Mouse (Mus musculus) stomach, adult 2 months (tissue): ENCODE data around the gene Glra2. TPM values are rescaled to one million over a fixed set of nuclear protein-coding genes. Genes with fewer than 3 reads are reported as not detected.

ENCODE experiments used
- polyA plus RNA-seq: library from polyadenylated mRNA; depleted of rRNA; stranded (reverse); fragments of >200 nt; gene quantifications from 2 replicates; pipeline ENCODE4 v1.2.3, GENCODE M21; 2012; rRNA removed

The Glra2 gene
- polyA plus RNA-seq = not detected in 2 replicates

GRCm38 (mm10) chrX:165326939-165327698, at the start of gene Glra2:
Glra2 (minus strand) TSS chrX:165327393.

